Mouse (Mus musculus) liver, adult 2 months (tissue): Measurements from ENCODE around the gene Atg10. TPM values are rescaled to one million over a fixed set of nuclear protein-coding genes. Genes with fewer than 3 reads are reported as not detected.

Experiments used
- DNase-seq: peaks from one replicate; pipeline ENCODE4 v3.0.0-alpha.2; 2011; ENCODE audit warnings: low read depth, low spot score; ENCODE audit errors: extremely low read depth
- H3K27ac ChIP-seq: fragments of 200-500 bp; replicated peaks from 2 replicates; pipeline ENCODE4 v1.5.1; 2012; ENCODE audit warnings: low read depth, mild to moderate bottlenecking, control low read depth, inconsistent platforms, low read length; ENCODE audit not compliant: insufficient read depth
- H3K27me3 ChIP-seq: fragments of 200-500 bp; 2 replicates; pipeline ENCODE4 v1.6.1; 2012; ENCODE audit warnings: mild to moderate bottlenecking, moderate library complexity, low read length, inconsistent platforms; ENCODE audit not compliant: control insufficient read depth, insufficient read depth
- H3K36me3 ChIP-seq: fragments of 200-500 bp; 2 replicates; pipeline ENCODE4 v1.6.1; 2012; ENCODE audit warnings: low read length, inconsistent platforms; ENCODE audit not compliant: control insufficient read depth, insufficient read depth
- H3K4me1 ChIP-seq: fragments of 200-500 bp; 2 replicates; pipeline ENCODE4 v1.6.1; 2011; ENCODE audit warnings: low read length; ENCODE audit not compliant: control insufficient read depth, insufficient read depth
- H3K4me3 ChIP-seq: fragments of 200-500 bp; 2 replicates; pipeline ENCODE4 v1.5.1; 2011; ENCODE audit warnings: low read depth, mild to moderate bottlenecking, control low read depth, low read length, moderate library complexity; ENCODE audit not compliant: insufficient read depth
- H3K79me2 ChIP-seq: fragments of 200-500 bp; 2 replicates; pipeline ENCODE4 v1.6.1; 2012; ENCODE audit warnings: inconsistent platforms, mild to moderate bottlenecking, low read length, moderate library complexity; ENCODE audit not compliant: control insufficient read depth, insufficient read depth
- H3K9ac ChIP-seq: fragments of 200-500 bp; 2 replicates; pipeline ENCODE4 v1.6.1; 2012; ENCODE audit warnings: low read depth, mild to moderate bottlenecking, control low read depth, inconsistent platforms, low read length
- CTCF ChIP-seq: fragments of 200-500 bp; IDR thresholded peaks from 2 replicates; pipeline ENCODE4 v1.5.1; 2011; ENCODE audit warnings: low read depth, low read length, control low read depth
- POLR2A ChIP-seq: fragments of 200-500 bp; IDR thresholded peaks from 2 replicates; pipeline ENCODE4 v1.6.1; 2011; ENCODE audit warnings: low read length, control low read depth; ENCODE audit not compliant: insufficient read depth; ENCODE audit errors: extremely low read depth
- WGBS: fragments of 180-500 bp; shearing (Covaris S2); methylation state at CpG from one replicate; pipeline ENCODE4 v1.1.7; 2018; 5-methylcytosine and 5-hydroxymethylcytosine counted together
- polyA plus RNA-seq: library from polyadenylated mRNA; depleted of rRNA; stranded (reverse); fragments of >200 nt; gene quantifications from 2 replicates; pipeline ENCODE4 v1.2.3, GENCODE M21; 2012
- total RNA-seq: library from RNA; depleted of rRNA; stranded (reverse); fragments of >200 nt; gene quantifications from 2 replicates; pipeline ENCODE4 v1.2.3, GENCODE M21; 2014

Atg10 gene
- total and polyA plus RNA-seq, 2 experiments: 0.94 to 5.3 TPM

DNA sequence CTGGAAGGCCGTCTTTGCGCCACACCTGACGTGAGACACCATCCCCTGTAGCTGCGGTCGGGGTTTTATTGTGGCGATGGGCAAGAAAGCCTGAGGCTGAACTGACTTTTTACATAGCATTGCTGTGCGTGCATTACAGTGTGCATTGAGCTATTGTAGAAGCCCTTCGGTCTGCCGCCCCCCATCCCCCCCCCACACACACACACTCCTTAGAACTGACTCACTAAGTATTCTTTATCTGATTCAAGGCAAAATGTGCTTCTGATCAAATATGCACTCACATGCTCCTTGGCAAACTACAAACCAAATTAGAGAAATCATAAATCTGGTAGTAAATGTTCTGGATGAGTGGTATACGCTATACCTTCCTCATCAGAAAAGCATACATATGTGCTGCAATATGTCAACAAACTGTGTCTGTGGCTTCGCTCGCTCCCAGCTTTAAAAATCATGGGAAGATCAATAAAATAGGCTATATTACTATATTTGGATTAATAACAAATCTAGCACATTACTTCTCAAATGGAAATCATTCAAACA, 137.3 kb downstream of the Atg10 start:
- Histone ChIP-seq H3K4me1 (no peaks in the 10 kb centered on the region), H3K79me2 (no peaks in the 10 kb centered on the region), H3K27ac (no peak overlapping the region), H3K4me3 (no peak overlapping the region), H3K36me3 (no peaks in the 10 kb centered on the region), H3K27me3 (no peaks in the 10 kb centered on the region), H3K9ac (no peak overlapping the region)
- 96% methylated on average over 12 of the region's 12 CpGs for WGBS
- DNase-seq: no peak
- TF ChIP-seq POLR2A: no peak
- TF ChIP-seq CTCF: no peak

DNA sequence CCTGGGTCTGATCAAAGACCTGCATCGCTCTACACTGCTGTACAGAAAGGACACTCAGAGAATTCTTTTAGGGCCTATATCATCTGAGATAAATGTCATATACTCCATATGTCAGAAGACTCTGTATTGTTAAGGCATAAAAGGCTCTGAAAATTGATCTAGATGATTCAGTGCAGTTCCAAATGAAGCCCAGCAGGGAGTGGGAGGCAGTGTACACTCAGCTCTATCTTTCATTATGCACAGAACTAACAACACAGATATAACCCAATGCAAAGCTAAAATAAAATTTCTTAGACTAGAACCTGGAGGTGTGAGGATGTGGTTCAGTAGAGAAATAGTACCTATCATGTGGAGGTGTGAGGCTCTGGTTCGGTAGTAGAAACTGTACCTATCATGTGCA, 151.4 kb downstream of the Atg10 start:
- Histone ChIP-seq H3K9ac (no peak overlapping the region), H3K27ac (no peak overlapping the region), H3K79me2 (no peaks in the 10 kb centered on the region), H3K36me3 (no peaks in the 10 kb centered on the region), H3K4me3 (no peak overlapping the region), H3K4me1 (no peaks in the 10 kb centered on the region), H3K27me3 (no peaks in the 10 kb centered on the region)
- 100% methylated on average over 2 of the region's 2 CpGs for WGBS
- DNase-seq: no peak
- no peak for TF ChIP-seq CTCF
- no peak for TF ChIP-seq POLR2A

DNA sequence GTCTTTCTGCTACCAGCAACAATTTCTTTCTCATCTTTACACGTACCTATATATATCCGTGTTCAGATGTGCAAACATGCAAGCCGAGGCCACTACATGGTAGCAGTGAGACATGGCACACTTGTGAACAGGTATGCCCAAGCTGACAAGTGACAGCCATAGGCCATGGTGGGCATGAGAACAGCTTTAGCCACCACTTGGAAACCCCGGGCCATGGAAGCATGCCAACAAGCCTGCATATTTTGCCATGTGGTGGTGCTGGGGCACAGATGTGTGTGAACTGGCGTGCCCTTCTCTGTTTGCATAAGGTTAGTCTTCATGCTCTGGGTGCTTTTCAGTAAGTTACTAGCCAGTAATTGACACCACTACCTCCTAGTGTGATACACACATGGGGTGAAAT, 162.9 kb downstream of the Atg10 start:
- Histone ChIP-seq H3K79me2 (no peaks in the 10 kb centered on the region), H3K9ac (no peak overlapping the region), H3K4me1 (no peaks in the 10 kb centered on the region), H3K27ac (no peak overlapping the region), H3K4me3 (no peak overlapping the region), H3K27me3 (no peaks in the 10 kb centered on the region), H3K36me3 (no peaks in the 10 kb centered on the region)
- no peak for TF ChIP-seq POLR2A
- WGBS: 90% methylated on average over 5 of the region's 5 CpGs
- DNase-seq: no peak

DNA sequence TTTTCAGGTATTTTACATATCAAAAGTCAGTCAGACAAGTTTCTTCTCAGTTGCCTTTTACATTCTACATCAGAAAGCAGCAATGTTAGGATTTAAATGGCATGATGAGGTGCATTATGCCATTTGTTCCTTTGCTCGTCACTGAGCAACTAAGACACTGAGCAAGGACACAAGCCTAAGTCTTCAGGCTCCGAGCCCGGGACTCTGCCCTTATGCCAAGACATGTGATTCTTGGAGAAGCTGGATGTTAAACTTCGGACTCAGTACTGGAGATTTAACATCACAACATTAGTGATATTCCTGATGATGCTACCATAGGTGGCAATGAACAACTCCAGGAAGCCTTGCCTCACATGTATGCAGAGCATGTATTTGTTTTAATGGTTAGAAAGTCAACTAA, 175.6 kb downstream of the Atg10 start:
- Histone ChIP-seq H3K79me2 (no peaks in the 10 kb centered on the region), H3K27me3 (no peaks in the 10 kb centered on the region), H3K36me3 (no peaks in the 10 kb centered on the region), H3K4me1 (no peaks in the 10 kb centered on the region), H3K27ac (no peak overlapping the region), H3K9ac (no peak overlapping the region), H3K4me3 (no peak overlapping the region)
- no peak for DNase-seq
- 95% methylated on average over 4 of the region's 4 CpGs for WGBS
- TF ChIP-seq CTCF (no peak), POLR2A (no peak)

DNA sequence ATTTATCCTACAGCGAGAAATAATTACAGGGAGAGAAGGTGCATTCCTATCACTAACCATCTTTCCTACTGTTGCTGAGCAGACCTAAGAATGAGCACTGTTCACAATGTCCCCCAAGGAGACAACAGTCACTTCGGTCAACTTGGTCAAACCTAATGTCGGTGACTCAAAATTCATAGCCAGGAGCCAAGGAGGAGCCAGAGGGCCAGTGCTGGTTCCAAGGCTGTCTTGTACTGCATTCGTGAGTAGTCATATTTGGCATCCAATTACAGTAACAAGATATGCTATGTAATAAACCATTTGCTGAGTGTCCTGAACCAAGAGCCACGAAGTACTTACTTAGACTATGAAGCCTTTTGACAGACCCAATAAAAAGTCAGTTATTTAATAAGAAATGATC, 176.9 kb downstream of the Atg10 start:
- WGBS: 86% methylated on average over 5 of the region's 5 CpGs
- no peak overlapping the region for H3K4me3 ChIP-seq
- no peak overlapping the region for H3K27ac ChIP-seq
- no peaks in the 10 kb centered on the region for H3K36me3 ChIP-seq
- H3K27me3 ChIP-seq: no peaks in the 10 kb centered on the region
- TF ChIP-seq CTCF: no peak
- no peak for TF ChIP-seq POLR2A
- H3K9ac ChIP-seq: no peak overlapping the region
- no peaks in the 10 kb centered on the region for H3K79me2 ChIP-seq
- DNase-seq: no peak
- no peaks in the 10 kb centered on the region for H3K4me1 ChIP-seq

DNA sequence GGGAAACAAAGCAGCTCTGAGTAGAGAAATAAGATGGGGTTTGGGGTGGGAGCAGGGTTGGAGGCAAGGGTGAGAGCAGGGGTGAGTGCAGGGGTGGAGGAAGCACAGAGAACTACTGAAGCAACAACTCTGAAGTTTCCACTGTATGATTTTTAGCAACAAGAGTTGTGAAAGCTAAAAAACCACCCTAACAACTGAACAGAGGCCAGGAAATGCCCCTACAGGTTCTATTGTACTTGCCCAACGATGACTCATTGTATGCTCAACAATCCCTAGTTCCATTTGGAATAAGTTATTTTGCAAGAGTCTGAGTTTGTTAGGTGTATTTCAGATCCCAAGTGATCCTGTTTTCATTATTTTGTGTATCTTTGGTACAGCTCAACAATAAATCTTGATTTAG, 182.5 kb downstream of the Atg10 start:
- Histone ChIP-seq H3K27ac (no peak overlapping the region), H3K4me1 (no peaks in the 10 kb centered on the region), H3K36me3 (no peaks in the 10 kb centered on the region), H3K9ac (no peak overlapping the region), H3K27me3 (no peaks in the 10 kb centered on the region), H3K4me3 (no peak overlapping the region), H3K79me2 (no peaks in the 10 kb centered on the region)
- TF ChIP-seq CTCF: no peak
- no peak for TF ChIP-seq POLR2A
- 79% methylated on average over 1 of the region's 1 CpGs for WGBS
- no peak for DNase-seq
